Mouse (Mus musculus): ENCODE measurements around the gene Mgll.

The Mgll gene

DNA sequence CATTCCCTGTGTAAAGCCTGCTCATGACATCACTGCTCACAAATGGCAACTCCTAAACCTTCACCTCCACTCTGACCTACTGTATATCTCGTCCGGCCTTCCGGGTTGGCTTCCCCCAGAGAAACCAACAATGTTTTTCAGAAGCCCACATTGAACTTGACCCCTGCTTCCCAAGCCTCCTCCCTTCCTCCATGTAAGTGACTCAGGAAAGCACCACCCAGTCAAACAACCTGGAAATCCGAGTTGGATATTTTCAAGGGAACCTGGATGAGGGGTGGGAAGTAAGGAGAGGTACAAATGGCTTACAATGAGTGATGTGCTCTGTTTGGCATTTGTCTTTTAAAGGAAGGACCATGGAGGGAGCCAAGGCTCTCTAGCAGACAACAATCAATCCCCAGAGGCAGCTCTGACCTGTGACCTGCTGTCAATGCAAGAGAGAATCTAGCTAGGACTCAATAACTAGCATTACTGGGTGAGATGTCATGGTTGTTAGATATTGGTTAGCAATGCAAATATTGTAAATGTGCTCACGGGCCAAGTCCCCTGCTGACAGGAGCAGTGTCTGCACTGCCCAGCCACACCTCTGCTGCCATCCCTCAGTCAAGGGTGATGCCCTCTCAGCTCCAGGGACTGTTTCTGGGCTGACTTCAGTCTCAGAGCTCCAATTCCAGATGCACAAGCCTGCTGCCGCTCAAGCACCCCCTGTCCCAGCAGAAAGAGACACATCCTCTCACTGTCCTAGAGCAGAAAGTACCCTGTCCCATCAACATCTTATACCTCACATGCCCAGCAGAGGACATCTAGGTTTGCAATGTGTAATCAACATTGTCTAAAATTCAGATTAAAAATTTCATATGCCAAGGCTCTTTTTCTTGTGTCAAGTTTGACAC is 6.8 kb upstream of the Mgll start:
- in situ Hi-C loops (cut with MboI, MseI), result no loop called here

DNA sequence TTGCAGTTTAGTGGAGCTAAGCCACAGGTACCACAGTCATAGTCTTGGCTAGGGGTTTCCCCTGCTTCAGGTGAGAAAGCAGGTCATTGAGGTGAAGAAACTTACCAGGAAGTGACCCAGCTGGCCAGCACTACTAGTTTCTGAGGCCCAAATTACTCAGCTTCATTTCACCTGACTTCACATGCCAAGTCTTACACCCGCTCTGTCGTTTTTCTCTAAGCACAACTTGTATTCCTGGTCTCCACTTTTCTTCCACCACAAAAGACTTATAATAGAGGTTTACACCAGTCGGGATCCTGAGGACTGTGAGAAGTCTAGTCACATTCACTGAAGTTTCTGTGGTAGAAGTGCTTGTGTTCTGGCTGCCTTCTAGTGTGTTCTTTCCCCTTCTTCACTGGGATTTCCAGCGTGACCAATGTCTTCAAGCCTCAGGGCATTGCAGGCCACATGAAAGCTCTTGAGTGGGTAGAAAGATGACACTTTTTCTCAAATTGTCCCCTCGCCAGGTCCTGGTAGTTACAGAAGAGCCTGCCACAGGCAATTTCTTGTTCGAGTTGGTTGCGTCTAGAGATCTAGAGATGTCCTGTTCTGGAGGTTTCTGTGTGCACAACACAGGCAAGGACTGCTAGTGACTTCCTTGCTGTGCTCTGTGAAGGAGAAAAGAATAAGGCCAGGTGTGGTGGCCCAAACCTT is 6.0 kb upstream of the Mgll start:
- in situ Hi-C loops (cut with MboI, MseI), result no loop called here

GRCm38 (mm10) chr6:88721059-88721458 is 3.2 kb upstream of the Mgll start:
- in situ Hi-C loops (cut with MboI, MseI), result no loop called here

DNA sequence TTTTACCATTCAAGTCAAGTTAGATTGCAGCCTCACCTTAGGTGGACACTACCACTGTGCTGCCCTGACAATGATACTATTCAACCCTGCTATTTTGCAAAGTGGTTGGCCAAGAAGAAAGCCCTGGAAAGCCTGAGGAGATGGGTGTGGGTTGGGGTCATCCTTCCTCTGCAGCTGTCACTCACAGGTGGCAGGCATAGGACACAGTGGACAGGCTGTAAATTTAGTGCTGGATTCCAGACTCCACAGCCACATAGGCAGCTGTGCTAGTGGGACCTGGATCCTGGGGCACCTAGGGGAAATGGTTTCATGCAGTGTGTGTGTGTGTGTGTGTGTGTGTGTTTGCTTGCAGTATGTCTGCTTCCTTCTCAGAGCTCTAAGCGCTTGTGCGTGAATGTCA is 1.3 kb upstream of the Mgll start:
- in situ Hi-C loops (cut with MboI, MseI), result no loop called here

DNA sequence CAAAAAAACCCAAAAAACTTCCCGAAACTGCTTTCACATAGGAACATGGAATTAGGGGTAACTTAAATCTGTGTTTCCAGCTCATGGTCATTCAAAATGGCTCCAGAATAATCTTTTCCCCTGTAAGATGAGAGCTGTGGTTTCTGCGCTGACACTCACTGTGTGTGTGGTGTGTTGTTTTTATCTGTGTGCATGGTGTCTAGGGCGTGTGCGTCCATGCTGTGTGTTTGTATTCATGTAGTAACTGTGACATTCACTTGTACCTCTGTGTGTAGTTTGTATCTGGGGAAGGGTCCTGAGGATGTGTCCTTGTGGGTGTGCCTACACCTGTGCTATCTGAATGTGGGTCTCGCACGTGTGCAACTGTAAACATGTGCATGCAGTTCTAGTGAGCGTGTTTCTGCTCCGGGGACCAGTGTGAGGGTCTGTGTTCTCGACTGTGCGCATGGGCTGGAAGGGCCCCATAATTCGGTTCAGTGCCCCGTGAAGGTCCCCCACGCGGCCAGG is 353 bp upstream of the Mgll start:
- in situ Hi-C loops (cut with MboI, MseI), result no loop called here

- in situ Hi-C loops (cut with MboI, MseI), result no loop called here
These were observed 1.4 kb downstream of the Mgll start for GRCm38 (mm10) chr6:88725590-88725989.

- in situ Hi-C loops (cut with MboI, MseI), result no loop called here
These were observed 2.3 kb downstream of the Mgll start for GRCm38 (mm10) chr6:88726252-88727211.

DNA sequence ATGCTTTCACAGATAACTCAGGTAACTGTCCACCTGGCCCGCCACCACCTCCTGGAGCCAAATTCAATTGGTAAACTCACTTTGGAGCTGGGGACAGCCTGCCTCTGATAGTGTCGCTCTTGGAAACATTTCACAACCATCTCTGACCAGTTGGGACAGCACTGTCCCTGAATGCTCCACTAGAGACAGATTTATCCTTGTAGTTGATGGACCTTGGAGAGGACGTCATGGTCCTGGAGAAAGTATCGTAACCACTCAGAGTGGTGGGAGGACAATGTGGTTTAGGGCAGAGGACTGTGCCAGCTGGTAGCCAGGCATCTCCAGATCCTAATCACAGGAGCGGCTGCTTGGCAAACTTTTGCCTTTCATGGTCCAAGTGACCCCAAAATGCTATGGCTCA is 3.3 kb downstream of the Mgll start:
- in situ Hi-C loops (cut with MboI, MseI), result no loop called here

DNA sequence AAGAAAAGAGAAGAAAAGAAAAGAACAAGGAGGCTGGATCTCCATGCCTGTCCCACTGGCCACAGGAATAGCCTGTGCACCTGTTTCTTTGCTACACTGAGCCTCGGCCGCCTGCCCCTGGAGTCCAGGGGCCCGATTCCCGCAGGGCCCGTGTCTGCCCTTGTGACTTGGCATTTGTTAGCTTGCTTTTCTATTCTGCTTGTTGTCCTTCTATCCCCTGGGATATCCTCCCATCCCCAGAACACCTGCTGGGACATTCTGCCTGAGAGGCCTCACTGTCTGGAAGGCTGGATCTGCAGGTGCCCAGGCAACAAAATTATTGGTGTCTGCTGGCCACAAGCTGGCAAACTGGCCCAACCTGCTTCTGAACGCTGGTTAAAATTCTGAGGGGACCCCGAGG is 3.8 kb downstream of the Mgll start:
- in situ Hi-C loops (cut with MboI, MseI), result no loop called here

- in situ Hi-C loops (cut with MboI, MseI), result no loop called here
These were observed 4.3 kb downstream of the Mgll start for GRCm38 (mm10) chr6:88728515-88728914.

- in situ Hi-C loops (cut with MboI, MseI), result no loop called here
These were observed 7.1 kb downstream of the Mgll start for GRCm38 (mm10) chr6:88731211-88731751.

DNA sequence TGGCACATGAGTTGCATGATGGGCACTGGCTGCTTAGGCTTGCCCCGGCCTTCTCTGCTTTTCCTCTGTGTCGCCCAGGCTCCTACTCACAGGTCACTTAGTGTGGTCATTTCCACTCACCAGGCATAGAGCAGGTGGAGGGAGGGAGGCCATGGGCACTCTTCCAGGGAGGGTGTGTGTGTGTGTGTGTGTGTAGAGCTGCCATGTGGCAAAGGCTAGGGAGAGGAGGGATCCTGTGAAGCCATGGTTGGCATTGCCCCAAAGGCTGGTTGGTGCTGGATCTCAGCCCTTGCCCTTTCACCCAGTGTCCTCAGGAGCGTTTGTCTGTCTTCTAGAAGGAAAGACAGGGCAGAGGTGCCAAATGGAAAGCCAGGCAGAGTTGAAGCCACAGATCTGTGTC is 7.8 kb downstream of the Mgll start:
- in situ Hi-C loops (cut with MboI, MseI), result no loop called here

- in situ Hi-C loops (cut with MboI, MseI), result no loop called here
These were observed 8.7 kb downstream of the Mgll start for GRCm38 (mm10) chr6:88732643-88733613.

DNA sequence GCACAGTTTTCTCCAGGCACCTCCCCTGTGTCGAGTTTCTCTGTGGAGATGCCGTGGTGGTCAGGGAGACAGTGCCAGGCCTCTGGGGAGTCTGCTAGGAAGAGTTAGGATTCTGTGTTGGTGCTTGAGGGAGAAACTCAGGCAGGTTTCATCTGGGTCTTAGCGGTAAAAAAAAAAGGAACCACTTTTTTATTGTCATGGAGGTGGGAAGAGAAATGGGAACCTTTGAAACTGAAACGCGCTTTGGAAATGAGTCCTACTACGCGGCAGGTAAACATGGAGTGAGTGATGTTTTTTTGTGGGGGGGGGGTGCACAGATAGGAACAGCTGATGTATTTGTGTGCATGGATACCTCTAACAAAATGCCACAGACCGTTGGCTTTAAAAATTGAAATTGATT is 12.1 kb downstream of the Mgll start:
- in situ Hi-C loops (cut with MboI, MseI), result no loop called here

- in situ Hi-C loops (cut with MboI, MseI), result no loop called here
These were observed 12.7 kb downstream of the Mgll start for GRCm38 (mm10) chr6:88736741-88737508.

GRCm38 (mm10) chr6:88737509-88737888 is 13.3 kb downstream of the Mgll start:
- in situ Hi-C loops (cut with MboI, MseI), result no loop called here

DNA sequence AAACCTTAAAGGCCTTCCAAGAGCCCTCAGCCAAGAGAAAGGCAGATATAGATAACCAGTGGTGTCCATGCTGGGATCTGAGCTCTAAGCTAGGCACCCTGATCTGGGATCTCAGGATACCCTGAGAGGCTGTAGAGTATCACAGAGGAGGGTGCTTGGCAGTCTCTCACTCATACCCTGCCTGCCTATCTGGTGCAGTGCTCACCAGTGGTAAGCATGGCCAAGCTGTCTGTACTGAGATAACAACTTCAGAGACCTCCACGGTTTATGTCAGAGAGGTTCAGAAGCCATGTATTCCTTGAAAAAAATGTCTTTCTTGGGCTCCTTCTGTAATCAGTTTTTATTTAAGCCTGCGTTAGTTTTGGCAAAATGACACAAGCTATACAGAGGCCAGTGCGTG is 16.8 kb downstream of the Mgll start:
- in situ Hi-C loops (cut with MboI, MseI), result no loop called here

DNA sequence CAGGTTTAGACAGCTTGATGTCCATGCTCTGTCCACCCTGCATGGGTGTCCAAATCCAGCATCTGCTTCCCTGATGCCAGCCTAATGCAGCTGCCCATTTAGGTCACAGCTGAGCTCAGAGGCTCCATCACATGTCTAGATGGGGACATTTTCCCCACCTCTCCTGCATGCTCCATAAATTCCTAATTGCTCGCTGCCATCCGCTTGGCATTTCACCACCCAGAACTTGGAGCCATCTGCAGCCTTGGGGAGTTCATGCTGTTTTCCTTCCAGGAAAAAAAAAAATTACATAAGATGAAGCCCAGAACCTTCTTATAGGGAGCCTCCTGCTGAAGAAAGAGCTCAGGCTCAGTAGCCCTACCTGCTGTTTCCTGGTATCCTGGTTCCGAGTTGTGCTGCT is 17.6 kb downstream of the Mgll start:
- in situ Hi-C loops (cut with MboI, MseI), result no loop called here

DNA sequence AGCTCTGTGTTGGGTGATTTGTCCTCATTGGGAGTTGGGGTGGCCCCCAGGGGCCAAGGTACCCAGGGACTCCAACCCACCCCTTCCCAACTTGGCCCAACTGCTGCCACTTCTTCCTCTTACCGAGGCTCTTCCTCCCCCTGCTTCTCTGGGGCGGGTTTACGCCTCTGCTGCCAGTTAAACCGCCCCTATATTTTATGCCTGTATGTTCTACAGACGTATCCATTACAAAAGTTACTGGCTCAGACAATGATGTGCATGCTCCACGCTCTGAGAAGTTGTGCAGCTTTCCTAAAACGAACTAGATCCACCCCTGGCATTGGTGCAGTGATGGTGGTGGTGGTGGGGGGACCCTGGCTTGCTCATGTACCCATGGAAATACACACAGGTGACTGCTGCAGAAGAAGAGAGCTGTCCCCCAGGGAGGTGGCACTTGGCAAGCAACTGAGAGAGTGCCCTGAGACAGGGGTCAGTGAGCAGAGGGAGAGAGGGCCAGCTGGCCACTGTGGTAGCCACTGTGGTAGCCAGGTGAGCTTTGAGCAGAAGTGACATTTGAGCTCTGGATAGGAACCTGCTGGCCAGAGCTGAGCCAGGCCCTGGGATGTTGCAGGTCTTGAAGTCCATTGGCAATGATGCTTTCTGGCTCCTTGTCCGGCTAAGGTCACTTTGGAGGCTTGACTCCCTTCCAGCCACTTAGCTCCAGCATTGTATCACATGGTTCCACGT is 18.2 kb downstream of the Mgll start:
- in situ Hi-C loops (cut with MboI, MseI), result no loop called here
